Mouse (Mus musculus) MN1 (cell line): ENCODE measurements around the gene Glis2.

Source experiments
- DNase-seq: peaks from one replicate; pipeline ENCODE4 v3.0.0-alpha.2; 2016; ENCODE audit warnings: low spot score

Gene Glis2

GRCm38 (mm10) chr16:4639831-4640237, 45.3 kb downstream of the Glis2 start, which contains the start of the genes Vasn and Dnaja3:
Gene Vasn, plus strand, starts transcription at chr16:4639941.
Gene Dnaja3, plus strand, starts transcription at chr16:4639989.
- peak; percentile 91 for DNase-seq

- peak; percentile 67 for DNase-seq
These were observed 45.9 kb downstream of the Glis2 start for GRCm38 (mm10) chr16:4640267-4641005.

- peak; percentile 67 for DNase-seq
These were observed 46.8 kb downstream of the Glis2 start for GRCm38 (mm10) chr16:4641119-4641838.

- no peak for DNase-seq
These were observed 47.7 kb downstream of the Glis2 start for GRCm38 (mm10) chr16:4642190-4642589.

- DNase-seq: no peak
These were observed 48.4 kb downstream of the Glis2 start for GRCm38 (mm10) chr16:4642937-4643336.

GRCm38 (mm10) chr16:4643670-4644419, 49.3 kb downstream of the Glis2 start:
- DNase-seq: peak; percentile 84

GRCm38 (mm10) chr16:4645867-4646266, 51.4 kb downstream of the Glis2 start:
- no peak for DNase-seq

- DNase-seq: no peak
These were observed 52.3 kb downstream of the Glis2 start for GRCm38 (mm10) chr16:4646831-4647230.

- DNase-seq: peak; percentile 60
These were observed 53.2 kb downstream of the Glis2 start for GRCm38 (mm10) chr16:4647651-4648141.

- no peak for DNase-seq
These were observed 54.0 kb downstream of the Glis2 start for GRCm38 (mm10) chr16:4648416-4649023.

GRCm38 (mm10) chr16:4649211-4649610, 54.7 kb downstream of the Glis2 start:
- no peak for DNase-seq

GRCm38 (mm10) chr16:4649692-4650091, 55.2 kb downstream of the Glis2 start:
- DNase-seq: no peak

- DNase-seq: no peak
These were observed 55.6 kb downstream of the Glis2 start for GRCm38 (mm10) chr16:4650161-4650560.

- DNase-seq: no peak
These were observed 56.6 kb downstream of the Glis2 start for GRCm38 (mm10) chr16:4651081-4651480.

- peak; percentile 67 for DNase-seq
These were observed 57.1 kb downstream of the Glis2 start for GRCm38 (mm10) chr16:4651624-4652023.

GRCm38 (mm10) chr16:4652707-4653416, 58.3 kb downstream of the Glis2 start:
- DNase-seq: peak; percentile 75

- no peak for DNase-seq
These were observed 60.2 kb downstream of the Glis2 start for GRCm38 (mm10) chr16:4654706-4655105.

- DNase-seq: no peak
These were observed 60.8 kb downstream of the Glis2 start for GRCm38 (mm10) chr16:4655251-4655734.

GRCm38 (mm10) chr16:4655764-4656570, 61.5 kb downstream of the Glis2 start:
- peak; percentile 49 for DNase-seq

GRCm38 (mm10) chr16:4656571-4657081, 62.1 kb downstream of the Glis2 start:
- no peak for DNase-seq
